Comparison of ENCODE assay signal across 8 mouse cellular contexts in genomic region chr12:3980991-3981349, GRCm38 (mm10). TPM values are rescaled to one million over a fixed set of nuclear protein-coding genes. Genes with fewer than 3 reads are reported as not detected.
DNase-seq lines count a peak whose midpoint lies in the region; ATAC-seq lines count a peak whose summit lies in the region.

No protein-coding gene starts in this region.

- no peak for DNase-seq in kidney, postnatal 4 days
- no peak for DNase-seq in embryo, embryonic 10.5 days (ENCODE audit: low spot score)
- no peak for DNase-seq in adrenal gland, postnatal 10 days
- DNase-seq in kidney, postnatal 36 days: no peak

- H3K36me3 ChIP-seq in kidney, embryonic 16.5 days (ENCODE audit: insufficient read depth, low read length): no peaks in the 10 kb centered on the region
- peaks cover 6% of the 10 kb centered on the region for H3K36me3 ChIP-seq in embryonic facial prominence, embryonic 12.5 days
- peaks cover 26% of the 10 kb centered on the region for H3K36me3 ChIP-seq in hindbrain, embryonic 16.5 days (ENCODE audit: control insufficient read depth, insufficient read depth, low read length)
- peaks cover 24% of the 10 kb centered on the region for H3K36me3 ChIP-seq in midbrain, embryonic 15.5 days (replicated peaks)

- peak overlapping the region; percentile 82 for H3K4me2 ChIP-seq in kidney, embryonic 16.5 days (replicated peaks; ENCODE audit: low read depth, low read length)
- H3K4me2 ChIP-seq in embryonic facial prominence, embryonic 12.5 days (replicated peaks): peak overlapping the region; percentile 89
- H3K4me2 ChIP-seq in hindbrain, embryonic 16.5 days (ENCODE audit: low read length): peak overlapping the region; percentile 73
- H3K4me2 ChIP-seq in midbrain, embryonic 15.5 days: peak overlapping the region; percentile 57

- peak overlapping the region; percentile 55 for H3K4me3 ChIP-seq in kidney, embryonic 16.5 days (ENCODE audit: low read length)
- H3K4me3 ChIP-seq in embryonic facial prominence, embryonic 12.5 days: peak overlapping the region; percentile 47; the same call in 1 of the 2 replicates
- peak overlapping the region; percentile 43 for H3K4me3 ChIP-seq in hindbrain, embryonic 16.5 days (ENCODE audit: low read length)
- H3K4me3 ChIP-seq in midbrain, embryonic 15.5 days: no peak overlapping the region

- WGBS in kidney, embryonic 16.5 days: 50% methylated on average over 1 of the region's 1 CpGs
- 29% methylated on average over 1 of the region's 1 CpGs for WGBS in embryonic facial prominence, embryonic 12.5 days
- 58% methylated on average over 1 of the region's 1 CpGs for WGBS in hindbrain, embryonic 16.5 days
- 50% methylated on average over 1 of the region's 1 CpGs for WGBS in midbrain, embryonic 15.5 days

- H3K27ac ChIP-seq in kidney, embryonic 16.5 days (ENCODE audit: low read length): peak overlapping the region; percentile 59; the same call in 1 of the 2 replicates
- no peak overlapping the region for H3K27ac ChIP-seq in embryonic facial prominence, embryonic 12.5 days
- peak overlapping the region; percentile 48 for H3K27ac ChIP-seq in hindbrain, embryonic 16.5 days (ENCODE audit: low read depth, low read length)
- no peak overlapping the region for H3K27ac ChIP-seq in midbrain, embryonic 15.5 days

- no peaks in the 10 kb centered on the region for H3K27me3 ChIP-seq in kidney, embryonic 16.5 days (ENCODE audit: insufficient read depth, low read length)
- H3K27me3 ChIP-seq in embryonic facial prominence, embryonic 12.5 days: peaks cover 8% of the 10 kb centered on the region; the same call in 1 of the 2 replicates
- H3K27me3 ChIP-seq in hindbrain, embryonic 16.5 days (replicated peaks; ENCODE audit: control insufficient read depth, insufficient read depth, low read length): no peaks in the 10 kb centered on the region
- H3K27me3 ChIP-seq in midbrain, embryonic 15.5 days (replicated peaks): no peaks in the 10 kb centered on the region

- 0 out of 2 replicates have a peak overlapping the region, but pooled peaks have one; percentile 65 for H3K9ac ChIP-seq in kidney, embryonic 16.5 days (replicated peaks; ENCODE audit: low read length)
- H3K9ac ChIP-seq in embryonic facial prominence, embryonic 12.5 days: no peak overlapping the region
- H3K9ac ChIP-seq in hindbrain, embryonic 16.5 days (ENCODE audit: low read depth, low read length): no peak overlapping the region; the same call in 1 of the 2 replicates
- H3K9ac ChIP-seq in midbrain, embryonic 15.5 days: no peak overlapping the region

- peak; percentile 32; the same call in 1 of the 2 replicates for ATAC-seq in kidney, embryonic 16.5 days (ENCODE audit: low FRiP score, low TSS enrichment)
- ATAC-seq in embryonic facial prominence, embryonic 12.5 days (ENCODE audit: insufficient number of reproducible peaks, insufficient read depth, low FRiP score, low TSS enrichment): no peak; the same call in 1 of the 2 replicates
- ATAC-seq in hindbrain, embryonic 16.5 days: no peak; the same call in 1 of the 2 replicates
- ATAC-seq in midbrain, embryonic 15.5 days (replicated peaks): peak; percentile 10; the same call in 1 of the 2 replicates

- no peaks in the 10 kb centered on the region for H3K9me3 ChIP-seq in kidney, embryonic 16.5 days (ENCODE audit: low read length)
- H3K9me3 ChIP-seq in embryonic facial prominence, embryonic 12.5 days: no peaks in the 10 kb centered on the region
- no peaks in the 10 kb centered on the region for H3K9me3 ChIP-seq in hindbrain, embryonic 16.5 days (ENCODE audit: control insufficient read depth, low read length)
- no peaks in the 10 kb centered on the region for H3K9me3 ChIP-seq in midbrain, embryonic 15.5 days

- peaks cover 16% of the 10 kb centered on the region for H3K4me1 ChIP-seq in kidney, embryonic 16.5 days (ENCODE audit: insufficient read depth, low read length)
- 0 out of 2 replicates have a peak, but pooled peaks cover 13% of the 10 kb centered on the region for H3K4me1 ChIP-seq in embryonic facial prominence, embryonic 12.5 days
- H3K4me1 ChIP-seq in hindbrain, embryonic 16.5 days (ENCODE audit: control insufficient read depth, insufficient read depth, low read depth, low read length): peaks cover 13% of the 10 kb centered on the region
- peaks cover 12% of the 10 kb centered on the region for H3K4me1 ChIP-seq in midbrain, embryonic 15.5 days

RNA-seq across cellular contexts. Expression of gene Pomc, which starts 26.2 kb away (rescaled TPM):
- polyA plus RNA-seq in kidney, embryonic 16.5 days (2015; fragmentation: Nextera tagmentation; extraction: Ambion mirVana): 2.5 and 2.7 TPM in 2 replicates
- 8.5 and 8.8 TPM in 2 replicates for polyA plus RNA-seq in embryonic facial prominence, embryonic 12.5 days (2016; fragmentation: Nextera tagmentation; extraction: Ambion mirVana)
- 3.4 and 3.9 TPM in 2 replicates for polyA plus RNA-seq in hindbrain, embryonic 16.5 days (2015; fragmentation: Nextera tagmentation; extraction: Ambion mirVana)
- 5.0 and 9.1 TPM in 2 replicates for polyA plus RNA-seq in midbrain, embryonic 15.5 days (2015; fragmentation: Nextera tagmentation; extraction: Ambion mirVana)
- total RNA-seq in adrenal gland, postnatal 10 days (2021): 1 to 10 TPM in 1 of 2 experiments, under 1 TPM in 1; 0.45 to 1.1 TPM

RNA-seq across cellular contexts. Expression of gene Efr3b, which starts 57.7 kb away (rescaled TPM):
- 3.4 and 3.9 TPM in 2 replicates for polyA plus RNA-seq in kidney, embryonic 16.5 days (2015; fragmentation: Nextera tagmentation; extraction: Ambion mirVana)
- polyA plus RNA-seq in embryonic facial prominence, embryonic 12.5 days (2016; fragmentation: Nextera tagmentation; extraction: Ambion mirVana): 10.3 and 11.9 TPM in 2 replicates
- polyA plus RNA-seq in hindbrain, embryonic 16.5 days (2015; fragmentation: Nextera tagmentation; extraction: Ambion mirVana): 34.2 and 39.0 TPM in 2 replicates
- 47.8 and 51.7 TPM in 2 replicates for polyA plus RNA-seq in midbrain, embryonic 15.5 days (2015; fragmentation: Nextera tagmentation; extraction: Ambion mirVana)
- total RNA-seq in adrenal gland, postnatal 10 days (2021): 1 to 10 TPM; 3.9 to 6.7 TPM

Comparison
In these comparisons a context has a peak if more than half of its experiments do, and no peak if none do; other contexts are left out.
1. ATAC-seq: peak in kidney, embryonic 16.5 days (single experiment) and midbrain, embryonic 15.5 days (single experiment); none in embryonic facial prominence, embryonic 12.5 days (single experiment) and hindbrain, embryonic 16.5 days (single experiment).
2. H3K27ac ChIP-seq: peak in kidney, embryonic 16.5 days (single experiment) and hindbrain, embryonic 16.5 days (single experiment); none in embryonic facial prominence, embryonic 12.5 days (single experiment) and midbrain, embryonic 15.5 days (single experiment).
3. Peak in every context shown above with its lines, with median percentiles within 50 percentile points of each other: H3K4me2 ChIP-seq.